Mouse (Mus musculus) left cerebral cortex, postnatal 4 days (tissue): ENCODE measurements around the gene Angpt4. TPM values are rescaled to one million over a fixed set of nuclear protein-coding genes. Genes with fewer than 3 reads are reported as not detected.

Experiments used
- DNase-seq: peaks from one replicate; pipeline ENCODE4 v3.0.0-alpha.2; 2022
- intact Hi-C: fragments of 180-260 bp; cut with DNase I; formaldehyde crosslinking; loops from one replicate; pipeline ENCODE4 v1.15.1; 2025
- total RNA-seq, 2 experiments: library from RNA; stranded (reverse); gene quantifications; 2 replicates each; pipeline ENCODE4 v1.2.3; 2021

The Angpt4 gene
- not detected for total RNA-seq

GRCm38 (mm10) chr2:151910919-151911500, at the start of gene Angpt4:
Gene Angpt4, plus strand, starts transcription at chr2:151911210.
- intact Hi-C loops: no loop called here
- no peak for DNase-seq

- intact Hi-C loops: loop anchor here (5.0 kb wide), 1 partner anchor 110 kb away; no protein-coding TSS in a partner anchor
- DNase-seq: no peak
These were observed 48.7 kb upstream of the Angpt4 start for GRCm38 (mm10) chr2:151862257-151862810.

- intact Hi-C loops: loop anchor here (5.0 kb wide), 1 partner anchor 113 kb away; no protein-coding TSS in a partner anchor
- no peak for DNase-seq
These were observed 46.1 kb upstream of the Angpt4 start for GRCm38 (mm10) chr2:151864941-151865340.

GRCm38 (mm10) chr2:151866487-151866886, 44.5 kb upstream of the Angpt4 start:
- intact Hi-C loops: no loop called here
- peak; percentile 66 for DNase-seq

GRCm38 (mm10) chr2:151868196-151868595, 42.8 kb upstream of the Angpt4 start:
- DNase-seq: no peak
- intact Hi-C loops: no loop called here

GRCm38 (mm10) chr2:151874551-151874950, 36.5 kb upstream of the Angpt4 start:
- intact Hi-C loops: no loop called here

GRCm38 (mm10) chr2:151876012-151876485, 35.0 kb upstream of the Angpt4 start:
- DNase-seq: peak; percentile 59
- intact Hi-C loops: loop anchor here (5.0 kb wide), 1 partner anchor 116 kb away; no protein-coding TSS in a partner anchor

More at GRCm38 (mm10) chr2:151874551-151874950, 36.5 kb upstream of the Angpt4 start:
- peak; percentile 51 for DNase-seq

- intact Hi-C loops: loop anchor here (5.0 kb wide), 1 partner anchor 114 kb away; no protein-coding TSS in a partner anchor
- no peak for DNase-seq
These were observed 32.4 kb upstream of the Angpt4 start for GRCm38 (mm10) chr2:151878645-151879044.

- intact Hi-C loops: loop anchor here (5.0 kb wide), 1 partner anchor 113 kb away; no protein-coding TSS in a partner anchor
- no peak for DNase-seq
These were observed 31.2 kb upstream of the Angpt4 start for GRCm38 (mm10) chr2:151879760-151880159.

GRCm38 (mm10) chr2:151891031-151891430, 20.0 kb upstream of the Angpt4 start:
- intact Hi-C loops: no loop called here
- DNase-seq: peak; percentile 64

GRCm38 (mm10) chr2:151893122-151893774, 17.8 kb upstream of the Angpt4 start:
- DNase-seq: no peak
- intact Hi-C loops: no loop called here

- intact Hi-C loops: no loop called here
- DNase-seq: peak; percentile 30
These were observed 16.6 kb upstream of the Angpt4 start for GRCm38 (mm10) chr2:151894209-151894980.

- intact Hi-C loops: no loop called here
- DNase-seq: no peak
These were observed 15.1 kb upstream of the Angpt4 start for GRCm38 (mm10) chr2:151895911-151896310.

- intact Hi-C loops: no loop called here
- DNase-seq: no peak
These were observed 12.9 kb upstream of the Angpt4 start for GRCm38 (mm10) chr2:151898106-151898505.

GRCm38 (mm10) chr2:151900845-151901244, 10.2 kb upstream of the Angpt4 start:
- intact Hi-C loops: no loop called here
- no peak for DNase-seq

GRCm38 (mm10) chr2:151903267-151903666, 7.7 kb upstream of the Angpt4 start:
- intact Hi-C loops: no loop called here
- DNase-seq: no peak

GRCm38 (mm10) chr2:151903933-151904332, 7.1 kb upstream of the Angpt4 start:
- intact Hi-C loops: no loop called here
- DNase-seq: no peak

- intact Hi-C loops: no loop called here
- DNase-seq: no peak
These were observed 6.4 kb upstream of the Angpt4 start for GRCm38 (mm10) chr2:151904636-151905035.

GRCm38 (mm10) chr2:151907020-151907419, 4.0 kb upstream of the Angpt4 start:
- no peak for DNase-seq
- intact Hi-C loops: no loop called here

GRCm38 (mm10) chr2:151909386-151909785, 1.6 kb upstream of the Angpt4 start:
- no peak for DNase-seq
- intact Hi-C loops: no loop called here

GRCm38 (mm10) chr2:151910498-151910897, 512 bp upstream of the Angpt4 start:
- intact Hi-C loops: no loop called here

More at GRCm38 (mm10) chr2:151910498-151910897, 512 bp upstream of the Angpt4 start:
- no peak for DNase-seq
